Mouse (Mus musculus) midbrain, embryonic 10.5 days (tissue): ENCODE measurements at regions not wholly inside any gene's neighbourhood (a gene's known extent, or its start where the extent isn't known, plus 50 kb on each side); places are given as distances from the start of the nearest gene placed in this dataset.

Experiments
- DNase-seq: peaks from one replicate; pipeline ENCODE4 v3.0.0-alpha.2; 2017; ENCODE audit warnings: low spot score
- H3K27ac ChIP-seq: fragments of 300-500 bp; sonication (generic); replicated peaks from 2 replicates; pipeline ENCODE4 v1.5.1; 2016; ENCODE audit warnings: mild to moderate bottlenecking
- H3K27me3 ChIP-seq: fragments of 300-500 bp; sonication (generic); 2 replicates; pipeline ENCODE4 v1.6.1; 2016; ENCODE audit warnings: low read depth, mild to moderate bottlenecking; ENCODE audit not compliant: poor library complexity, severe bottlenecking
- H3K36me3 ChIP-seq: fragments of 300-500 bp; sonication (generic); 2 replicates; pipeline ENCODE4 v1.6.1; 2016; ENCODE audit warnings: mild to moderate bottlenecking, moderate library complexity
- H3K4me1 ChIP-seq: fragments of 300-500 bp; sonication (generic); 2 replicates; pipeline ENCODE4 v1.6.1; 2016
- H3K4me3 ChIP-seq: fragments of 300-500 bp; sonication (generic); 2 replicates; pipeline ENCODE4 v1.5.1; 2016; ENCODE audit warnings: mild to moderate bottlenecking, moderate library complexity
- H3K9me3 ChIP-seq: fragments of 300-500 bp; sonication (generic); replicated peaks from 2 replicates; pipeline ENCODE4 v1.6.1; 2016; ENCODE audit warnings: mild to moderate bottlenecking
- WGBS: fragments of 180-500 bp; shearing (Covaris S2); methylation state at CpG from one replicate; pipeline ENCODE4 v1.1.7; 2016; 5-methylcytosine and 5-hydroxymethylcytosine counted together

- Histone ChIP-seq H3K4me1 (no peaks in the 10 kb centered on the region), H3K27ac (no peak overlapping the region), H3K36me3 (no peaks in the 10 kb centered on the region), H3K9me3 (no peaks in the 10 kb centered on the region), H3K27me3 (no peaks in the 10 kb centered on the region), H3K4me3 (no peak overlapping the region)
- WGBS = 90% methylated on average over 1 of the region's 1 CpGs
- DNase-seq = no peak
Measured at GRCm38 (mm10) chr7:72478936-72479335, 172.5 kb upstream of the Mctp2 start.

- H3K27me3 ChIP-seq = no peaks in the 10 kb centered on the region
- H3K4me3 ChIP-seq = no peak overlapping the region
- no peak for DNase-seq
- H3K36me3 ChIP-seq = no peaks in the 10 kb centered on the region
- H3K9me3 ChIP-seq = no peaks in the 10 kb centered on the region
- H3K27ac ChIP-seq = no peak overlapping the region
- H3K4me1 ChIP-seq = no peaks in the 10 kb centered on the region
- 94% methylated on average over 2 of the region's 2 CpGs for WGBS
Measured at GRCm38 (mm10) chr7:72481275-72481674, 174.9 kb upstream of the Mctp2 start.

GRCm38 (mm10) chr7:72490161-72490560, 183.8 kb upstream of the Mctp2 start:
- Histone ChIP-seq H3K27ac (no peak overlapping the region), H3K27me3 (no peaks in the 10 kb centered on the region), H3K36me3 (no peaks in the 10 kb centered on the region), H3K4me1 (no peaks in the 10 kb centered on the region), H3K4me3 (no peak overlapping the region), H3K9me3 (no peaks in the 10 kb centered on the region)
- no peak for DNase-seq

- Histone ChIP-seq H3K27ac (no peak overlapping the region), H3K36me3 (no peaks in the 10 kb centered on the region), H3K27me3 (no peaks in the 10 kb centered on the region), H3K4me3 (no peak overlapping the region), H3K4me1 (peaks cover 12% of the 10 kb centered on the region), H3K9me3 (no peaks in the 10 kb centered on the region)
- no peak for DNase-seq
Measured at GRCm38 (mm10) chr7:72493292-72493691, 186.9 kb upstream of the Mctp2 start.

- H3K9me3 ChIP-seq = no peaks in the 10 kb centered on the region
- peaks cover 31% of the 10 kb centered on the region for H3K4me1 ChIP-seq
- H3K27me3 ChIP-seq = no peaks in the 10 kb centered on the region
- no peak for DNase-seq
- 70% methylated on average over 7 of the region's 7 CpGs for WGBS
- no peak overlapping the region for H3K4me3 ChIP-seq
- peak overlapping the region; percentile 64; the same call in 1 of the 2 replicates for H3K27ac ChIP-seq
- H3K36me3 ChIP-seq = no peaks in the 10 kb centered on the region
Measured at GRCm38 (mm10) chr7:72496933-72497631, 190.7 kb upstream of the Mctp2 start.

- H3K27me3 ChIP-seq = no peaks in the 10 kb centered on the region
- no peaks in the 10 kb centered on the region for H3K9me3 ChIP-seq
- H3K27ac ChIP-seq = no peak overlapping the region
- peaks cover 31% of the 10 kb centered on the region for H3K4me1 ChIP-seq
- H3K4me3 ChIP-seq = no peak overlapping the region
- no peaks in the 10 kb centered on the region for H3K36me3 ChIP-seq
- DNase-seq = no peak
- WGBS = 88% methylated on average over 4 of the region's 4 CpGs
Measured at GRCm38 (mm10) chr7:72498562-72499230, 192.3 kb upstream of the Mctp2 start.

- no peak for DNase-seq
- no peaks in the 10 kb centered on the region for H3K9me3 ChIP-seq
- no peaks in the 10 kb centered on the region for H3K36me3 ChIP-seq
- H3K27me3 ChIP-seq = no peaks in the 10 kb centered on the region
- peaks cover 31% of the 10 kb centered on the region for H3K4me1 ChIP-seq
- H3K4me3 ChIP-seq = no peak overlapping the region
- H3K27ac ChIP-seq = no peak overlapping the region
- WGBS = 85% methylated on average over 5 of the region's 5 CpGs
Measured at GRCm38 (mm10) chr7:72499788-72500187, 193.4 kb upstream of the Mctp2 start.

GRCm38 (mm10) chr7:72500190-72500589, 193.8 kb upstream of the Mctp2 start:
- Histone ChIP-seq H3K27me3 (no peaks in the 10 kb centered on the region), H3K4me3 (no peak overlapping the region), H3K27ac (no peak overlapping the region), H3K36me3 (no peaks in the 10 kb centered on the region), H3K4me1 (peaks cover 31% of the 10 kb centered on the region), H3K9me3 (no peaks in the 10 kb centered on the region)
- WGBS = 92% methylated on average over 3 of the region's 3 CpGs
- no peak for DNase-seq

GRCm38 (mm10) chr7:72500996-72501395, 194.6 kb upstream of the Mctp2 start:
- H3K36me3 ChIP-seq = no peaks in the 10 kb centered on the region
- no peaks in the 10 kb centered on the region for H3K27me3 ChIP-seq
- peaks cover 31% of the 10 kb centered on the region for H3K4me1 ChIP-seq
- H3K4me3 ChIP-seq = no peak overlapping the region
- no peak for DNase-seq
- WGBS = 55% methylated on average over 6 of the region's 6 CpGs
- no peak overlapping the region for H3K27ac ChIP-seq
- no peaks in the 10 kb centered on the region for H3K9me3 ChIP-seq

- 94% methylated on average over 3 of the region's 3 CpGs for WGBS
- no peak for DNase-seq
- no peaks in the 10 kb centered on the region for H3K27me3 ChIP-seq
- H3K4me1 ChIP-seq = peaks cover 30% of the 10 kb centered on the region
- no peak overlapping the region for H3K27ac ChIP-seq
- H3K4me3 ChIP-seq = no peak overlapping the region
- no peaks in the 10 kb centered on the region for H3K36me3 ChIP-seq
- H3K9me3 ChIP-seq = no peaks in the 10 kb centered on the region
Measured at GRCm38 (mm10) chr7:72501431-72501830, 195.0 kb upstream of the Mctp2 start.

- H3K36me3 ChIP-seq = no peaks in the 10 kb centered on the region
- H3K9me3 ChIP-seq = no peaks in the 10 kb centered on the region
- DNase-seq = no peak
- no peak overlapping the region for H3K27ac ChIP-seq
- H3K4me3 ChIP-seq = no peak overlapping the region
- peaks cover 20% of the 10 kb centered on the region for H3K4me1 ChIP-seq
- H3K27me3 ChIP-seq = no peaks in the 10 kb centered on the region
Measured at GRCm38 (mm10) chr7:72503756-72504155, 197.3 kb upstream of the Mctp2 start.

- Histone ChIP-seq H3K4me3 (no peak overlapping the region), H3K27ac (no peak overlapping the region), H3K9me3 (no peaks in the 10 kb centered on the region), H3K4me1 (peaks cover 18% of the 10 kb centered on the region), H3K36me3 (no peaks in the 10 kb centered on the region), H3K27me3 (no peaks in the 10 kb centered on the region)
- WGBS = 82% methylated on average over 4 of the region's 4 CpGs
- no peak for DNase-seq
Measured at GRCm38 (mm10) chr7:72504268-72504667, 197.9 kb upstream of the Mctp2 start.

- H3K36me3 ChIP-seq = no peaks in the 10 kb centered on the region
- H3K9me3 ChIP-seq = no peaks in the 10 kb centered on the region
- no peak for DNase-seq
- no peak overlapping the region for H3K27ac ChIP-seq
- H3K27me3 ChIP-seq = no peaks in the 10 kb centered on the region
- peaks cover 13% of the 10 kb centered on the region for H3K4me1 ChIP-seq
- WGBS = 92% methylated on average over 8 of the region's 8 CpGs
- no peak overlapping the region for H3K4me3 ChIP-seq
Measured at GRCm38 (mm10) chr7:72505732-72506460, 199.5 kb upstream of the Mctp2 start.
